Mouse (Mus musculus): ENCODE data around the gene Mctp2. TPM values are rescaled to one million over a fixed set of nuclear protein-coding genes. Genes with fewer than 3 reads are reported as not detected.

The Mctp2 gene
- total RNA-seq, 2 experiments from 2014 or later: 0.80 to 0.97 TPM

DNA sequence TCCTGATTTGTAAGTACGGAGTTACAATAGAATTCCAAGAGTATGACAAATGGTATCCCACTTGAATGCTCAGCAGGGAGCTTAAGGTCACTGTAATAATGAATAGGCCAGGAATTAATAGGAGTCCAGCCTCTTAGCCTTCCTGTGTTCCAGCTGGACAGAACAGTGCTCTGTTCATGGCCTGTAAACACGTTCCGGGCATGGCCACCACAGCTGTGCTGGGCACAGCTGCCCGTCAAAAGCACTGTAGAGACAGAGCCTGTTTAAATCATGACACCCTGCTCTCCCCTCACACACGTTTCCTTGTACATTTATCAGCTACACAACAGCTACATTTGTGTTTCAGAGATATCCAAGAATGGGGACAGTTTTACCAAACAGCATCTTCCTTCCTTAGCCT is 205.7 kb downstream of the Mctp2 start:
- no peak for DNase-seq
- intact Hi-C loops (cut with DNase I): no loop called here

DNA sequence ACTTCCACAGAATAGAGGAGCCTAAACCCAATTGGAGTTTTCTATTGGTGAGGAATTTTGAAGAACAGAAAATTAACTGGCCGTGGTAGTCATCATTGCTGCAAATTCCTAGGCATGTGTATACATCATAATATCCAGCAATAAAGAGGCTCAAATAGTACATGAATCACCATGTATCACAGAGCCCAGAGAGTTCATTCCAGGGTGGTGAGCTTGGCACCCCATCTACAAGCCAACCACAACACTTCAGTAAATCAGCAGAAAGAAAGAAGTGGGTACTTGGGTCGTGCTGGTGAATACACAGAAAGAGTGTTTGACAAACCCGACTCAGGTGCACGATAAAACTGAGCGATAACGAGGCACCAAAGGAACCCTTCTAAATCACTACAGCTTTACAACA is 207.8 kb downstream of the Mctp2 start:
- no peak for DNase-seq
- intact Hi-C loops (cut with DNase I): no loop called here

DNA sequence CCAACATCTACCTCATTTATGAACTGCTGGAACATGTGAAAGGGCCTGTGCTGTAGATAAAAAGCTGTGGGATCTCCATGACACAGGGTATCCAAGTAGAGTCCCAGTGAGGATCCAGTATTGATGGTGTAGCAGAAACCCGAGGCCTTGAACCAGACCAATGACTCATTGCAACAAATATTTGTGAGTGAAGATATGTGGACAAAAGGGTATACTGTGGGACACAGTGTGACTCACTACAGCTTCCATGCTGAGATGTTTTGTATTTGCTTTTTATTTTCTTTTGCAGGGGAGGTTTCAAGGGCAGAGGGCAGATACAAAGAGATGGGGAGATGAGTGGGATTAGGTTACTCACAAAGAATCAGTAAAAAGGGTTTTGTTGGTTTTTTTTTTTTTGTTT is 209.4 kb downstream of the Mctp2 start:
- intact Hi-C loops (cut with DNase I): no loop called here
- no peak for DNase-seq

DNA sequence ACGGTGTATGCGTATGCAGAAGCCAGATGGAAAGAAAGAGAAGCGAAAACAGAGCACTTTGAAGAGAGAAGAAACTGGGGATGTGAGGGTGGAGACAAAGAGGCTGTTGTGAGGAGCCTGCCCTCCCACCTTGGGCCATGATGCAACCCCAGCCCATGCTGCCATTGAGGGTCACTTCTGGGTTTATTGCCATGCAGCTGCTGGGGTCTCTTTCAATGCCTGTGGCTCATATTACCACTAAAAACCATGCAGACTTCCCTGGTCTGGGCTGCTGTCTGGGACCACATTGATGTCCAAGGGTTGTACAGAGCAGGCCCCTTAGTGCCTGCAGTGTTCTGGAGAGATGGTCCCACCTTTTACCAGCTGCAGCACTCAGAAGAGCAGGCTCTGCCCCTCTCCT is 210.0 kb downstream of the Mctp2 start:
- DNase-seq: no peak
- intact Hi-C loops (cut with DNase I): no loop called here

DNA sequence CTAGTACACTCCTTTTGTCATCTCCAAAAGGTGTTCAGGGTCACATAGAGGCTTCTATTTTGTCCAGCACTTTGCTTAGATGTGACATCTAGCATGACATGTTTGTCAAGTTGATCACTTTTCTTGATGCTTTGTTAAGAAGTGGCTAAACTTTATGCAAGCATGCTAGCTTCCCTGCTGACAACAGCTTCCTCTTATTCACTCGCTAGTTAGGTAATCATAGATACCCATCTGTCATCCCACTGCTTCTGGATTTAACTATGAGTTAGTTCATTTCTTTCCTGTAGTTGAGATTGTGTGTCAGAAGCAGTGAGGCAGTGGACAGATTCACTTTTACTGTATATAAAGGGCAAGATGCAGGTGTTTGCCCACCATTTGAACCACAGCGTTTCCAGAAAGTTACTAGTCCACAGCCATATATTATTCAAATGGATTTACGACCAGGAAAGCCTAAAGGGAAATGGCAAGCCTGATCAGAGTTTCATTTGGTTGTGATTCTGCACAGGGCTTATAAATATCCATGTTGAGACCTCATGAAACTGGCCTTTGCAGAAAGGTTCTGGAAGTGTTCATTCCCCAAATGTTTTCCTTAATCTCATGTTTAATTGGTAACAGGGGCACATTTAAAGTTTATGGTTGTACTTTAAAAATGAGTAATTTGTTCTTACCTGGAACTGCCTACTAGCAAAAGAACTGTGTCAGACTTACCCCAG is 216.8 kb downstream of the Mctp2 start:
- intact Hi-C loops (cut with DNase I): no loop called here
- no peak for DNase-seq

DNA sequence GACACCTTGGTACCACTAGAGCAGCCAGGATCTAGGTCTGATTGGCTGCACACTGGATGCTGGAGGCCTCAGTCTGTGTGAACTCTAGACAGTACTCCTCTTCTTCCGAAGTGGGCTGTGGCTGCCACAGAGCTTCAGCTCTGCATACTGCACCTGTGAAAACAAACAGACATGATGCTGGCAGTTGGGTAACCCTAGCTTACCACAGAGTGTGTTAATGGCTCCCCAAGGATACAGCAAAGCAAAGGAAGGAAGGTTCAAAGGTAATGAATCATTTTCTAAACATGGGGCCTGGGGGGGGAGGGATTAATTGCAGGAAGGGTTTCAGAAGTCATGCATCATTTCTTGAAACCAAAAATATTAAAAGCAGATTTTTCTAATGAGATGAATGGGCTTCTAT is 225.7 kb downstream of the Mctp2 start:
- DNase-seq: no peak
- intact Hi-C loops (cut with DNase I): no loop called here

DNA sequence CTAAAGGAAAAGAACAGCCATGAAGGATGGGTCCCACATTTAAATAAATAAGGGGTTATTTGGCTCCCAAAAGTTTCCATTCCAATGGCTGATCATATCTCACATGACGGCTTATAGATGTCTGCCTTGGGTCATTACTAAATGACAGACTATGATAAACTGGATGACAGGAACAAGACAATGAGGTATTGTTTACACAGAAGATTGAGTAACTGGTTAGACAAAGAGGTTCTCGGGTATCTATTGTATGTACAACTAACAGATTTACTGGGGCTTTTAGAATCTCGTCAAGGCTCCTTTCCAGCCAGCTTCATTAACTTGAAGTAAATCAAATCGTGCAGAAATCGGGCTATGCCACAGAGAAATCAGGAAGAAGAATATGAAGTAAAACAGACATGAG is 227.5 kb downstream of the Mctp2 start:
- no peak for DNase-seq
- intact Hi-C loops (cut with DNase I): no loop called here

DNA sequence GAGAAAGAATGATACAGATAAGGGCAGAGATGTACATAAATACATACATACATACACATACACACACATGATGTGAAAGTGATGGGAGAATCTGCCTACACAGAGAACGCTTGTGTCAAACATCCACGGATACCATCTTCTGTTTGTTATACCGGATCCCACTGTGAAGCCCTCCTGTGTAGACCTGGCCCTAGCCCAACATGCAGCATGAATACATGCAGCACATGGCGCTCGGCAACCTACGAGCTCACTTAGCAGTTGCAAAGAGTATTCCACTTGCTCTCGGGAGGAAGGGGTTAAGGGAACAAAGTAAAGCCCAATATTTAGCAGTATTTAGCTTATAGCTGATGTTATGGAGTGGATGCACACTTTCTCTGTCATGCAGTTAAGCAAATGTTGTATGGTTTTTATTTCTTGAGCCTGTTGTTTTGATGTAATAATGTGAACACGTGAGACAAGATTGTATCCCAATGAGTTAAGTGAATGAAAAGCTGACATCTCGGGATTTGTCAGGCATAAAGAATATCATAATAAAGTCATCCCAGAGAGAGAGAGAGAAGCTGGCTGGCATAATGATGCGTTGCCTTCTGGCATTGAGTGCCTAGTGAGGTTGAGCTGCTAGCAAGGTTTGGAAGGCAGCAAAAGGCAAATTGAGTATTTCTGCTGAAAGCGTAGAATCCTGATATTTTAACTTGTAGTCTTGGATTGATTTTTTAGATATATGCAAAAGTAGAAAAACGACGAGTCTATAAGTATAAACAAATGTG is 234.8 kb downstream of the Mctp2 start:
- peak; percentile 27 for DNase-seq
- intact Hi-C loops (cut with DNase I): no loop called here

DNA sequence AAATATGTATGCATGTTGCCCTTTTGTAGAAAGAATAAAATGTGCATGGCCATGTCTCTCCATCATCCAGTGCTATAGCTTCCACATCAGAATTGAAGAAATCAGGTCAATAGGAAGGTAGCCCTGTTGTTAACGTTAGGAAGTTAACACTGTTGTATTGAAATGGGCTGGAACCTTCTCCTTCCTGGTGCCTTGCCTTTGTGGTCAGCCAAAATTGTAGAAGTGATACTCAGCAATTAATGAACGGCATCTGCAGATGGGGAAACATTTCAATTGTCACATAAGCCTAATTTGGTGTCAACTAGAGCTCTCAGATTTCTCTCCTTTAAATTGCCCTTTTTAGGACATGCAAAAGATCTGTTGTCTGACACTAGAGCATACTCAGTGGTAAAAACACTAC is 238.0 kb downstream of the Mctp2 start:
- intact Hi-C loops (cut with DNase I): no loop called here
- no peak for DNase-seq

DNA sequence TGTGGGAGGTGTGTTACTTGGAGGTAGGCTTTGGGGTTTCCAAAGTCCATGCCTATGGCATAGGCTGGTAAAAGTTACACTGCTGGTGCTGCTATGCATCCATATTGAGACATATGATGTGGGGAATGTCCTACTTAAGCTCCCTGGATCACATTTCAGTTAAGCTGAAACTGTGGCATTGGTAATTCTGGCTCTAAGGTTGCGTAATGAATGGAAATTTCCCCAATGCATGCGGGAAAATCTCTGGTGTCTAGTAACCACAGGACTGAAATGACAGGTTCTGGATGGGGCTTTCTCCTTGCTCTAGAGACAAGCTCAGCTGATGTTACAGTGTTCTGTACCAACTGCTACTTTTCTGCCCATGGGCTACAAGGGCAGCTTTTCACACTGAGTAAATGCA is 240.1 kb downstream of the Mctp2 start:
- intact Hi-C loops (cut with DNase I): no loop called here
- DNase-seq: no peak

DNA sequence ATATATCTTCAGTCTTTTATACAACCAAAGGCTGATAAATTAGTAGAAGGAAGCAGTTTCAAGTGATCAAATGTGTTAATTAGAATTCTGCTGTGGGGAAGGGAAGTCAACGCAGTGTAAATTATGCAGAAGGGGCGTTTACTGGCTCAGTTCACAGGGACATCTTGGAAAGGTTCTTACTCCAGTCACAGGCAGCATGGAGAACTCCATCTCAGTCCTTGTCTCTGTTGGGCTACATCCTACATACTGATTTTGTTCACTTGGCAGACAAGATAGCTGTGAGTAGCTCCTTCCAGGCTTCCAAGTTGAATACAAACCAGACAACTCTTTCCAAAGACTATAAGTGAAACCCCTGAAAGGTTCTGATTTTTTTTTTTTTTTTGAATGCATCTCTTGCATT is 254.6 kb downstream of the Mctp2 start:
- DNase-seq: no peak
- intact Hi-C loops (cut with DNase I): no loop called here

DNA sequence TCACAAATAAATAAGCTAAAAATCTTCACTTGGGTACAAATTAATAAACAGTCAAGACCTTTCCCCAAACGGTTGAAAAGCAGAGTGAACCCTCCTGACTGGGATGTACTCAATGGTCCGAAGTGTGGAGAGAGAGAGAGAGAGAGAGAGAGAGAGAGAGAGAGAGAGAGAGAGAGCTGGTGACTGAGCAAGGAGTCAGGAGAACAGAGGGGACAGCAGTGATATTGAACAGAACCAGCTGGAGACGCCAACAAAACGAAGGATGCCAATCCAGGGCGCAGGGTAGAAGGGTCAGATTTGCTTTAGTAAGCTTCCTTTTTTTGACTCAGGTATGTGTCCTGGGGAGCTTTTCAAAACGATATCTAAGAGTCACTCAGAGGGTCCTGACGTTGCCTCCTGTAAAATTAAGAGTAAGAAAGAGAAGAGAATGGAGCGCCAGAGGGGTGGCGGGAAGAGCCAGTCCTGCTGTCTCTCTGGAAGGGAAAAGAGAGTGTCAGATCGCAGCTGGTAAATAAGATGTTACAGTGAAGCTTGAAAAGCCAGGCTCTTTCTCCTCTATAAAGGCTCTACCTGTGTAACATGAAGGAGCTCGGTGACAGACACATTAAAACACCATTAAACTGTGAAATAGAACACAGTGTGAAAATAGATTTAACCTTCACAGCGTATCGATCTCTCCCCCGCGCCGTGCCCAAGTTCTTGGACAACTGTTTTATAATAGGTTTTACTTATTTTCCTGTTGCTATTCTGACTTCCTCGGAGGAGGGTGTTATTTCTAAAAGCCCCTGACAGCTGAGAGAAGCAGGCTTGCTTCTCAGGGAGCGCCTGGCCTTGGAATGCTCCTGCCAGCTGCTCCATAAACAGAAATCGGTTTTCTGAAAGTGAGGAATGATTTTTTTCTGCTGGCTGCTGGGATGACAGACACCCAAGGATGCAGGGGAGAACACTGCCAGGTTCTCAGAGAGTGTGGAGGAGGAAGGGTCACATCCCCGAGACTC is 258.5 kb downstream of the Mctp2 start:
- intact Hi-C loops (cut with DNase I): no loop called here
- DNase-seq: no peak
